In the genomic region with DNA sequence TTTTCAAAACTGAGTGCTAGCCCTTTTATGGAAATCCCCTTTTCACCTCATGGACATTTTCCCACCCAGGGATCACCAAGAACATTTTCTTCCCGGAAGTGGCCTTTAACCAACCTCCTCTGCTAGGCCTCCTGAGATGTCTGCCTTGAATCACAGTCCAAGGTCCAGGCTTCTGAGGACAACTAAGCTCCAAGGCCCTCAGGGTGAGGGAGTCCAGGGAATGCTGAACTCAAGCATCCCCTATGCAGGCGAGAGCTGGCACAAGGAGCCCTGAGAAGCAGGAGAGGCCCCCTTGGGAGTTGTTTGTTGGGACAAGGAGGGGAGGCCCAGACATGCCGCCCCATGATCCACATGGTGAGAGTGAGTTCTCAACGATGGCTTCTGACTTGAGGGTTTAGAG, we compare ENCODE assay signal across 24 mouse cellular contexts. TPM values are rescaled to one million over a fixed set of nuclear protein-coding genes. Genes with fewer than 3 reads are reported as not detected.
DNase-seq lines count a peak whose midpoint lies in the region; ATAC-seq and TF ChIP-seq lines count a peak whose summit lies in the region.
"Had no signal": no experiment of that assay in that cellular context is flagged by ENCODE, and none has a peak within 500 bp of the region (broad histone marks: within the 10 kb centered on the region; RNA-seq: fewer than 3 reads in every experiment).

No protein-coding gene starts in this region.

- H3K4me1 ChIP-seq in hindbrain, embryonic 10.5 days (replicated peaks), result peaks cover 14% of the 10 kb centered on the region
- peaks cover 8% of the 10 kb centered on the region; the same call in 1 of the 2 replicates for H3K4me1 ChIP-seq in hindbrain, postnatal 0 days (ENCODE audit: insufficient read depth, low read length)
- H3K4me1 ChIP-seq in midbrain, embryonic 10.5 days, result peaks cover 24% of the 10 kb centered on the region
- peaks cover 5% of the 10 kb centered on the region for H3K4me1 ChIP-seq in midbrain, embryonic 16.5 days (ENCODE audit: control insufficient read depth, insufficient read depth, low read length)

- H3K27me3 ChIP-seq in hindbrain, embryonic 10.5 days (ENCODE audit: insufficient read depth, poor library complexity, severe bottlenecking), result peaks cover 7% of the 10 kb centered on the region; the same call in 1 of the 2 replicates
- H3K27me3 ChIP-seq in hindbrain, postnatal 0 days (ENCODE audit: insufficient read depth, low read length), result no peaks in the 10 kb centered on the region
- H3K27me3 ChIP-seq in midbrain, embryonic 10.5 days (ENCODE audit: low read depth, poor library complexity, severe bottlenecking), result 0 out of 2 replicates have a peak, but pooled peaks cover 3% of the 10 kb centered on the region
- H3K27me3 ChIP-seq in midbrain, embryonic 16.5 days (ENCODE audit: control insufficient read depth, insufficient read depth, low read depth, low read length), result no peaks in the 10 kb centered on the region
- H3K27me3 ChIP-seq: hindbrain, embryonic 13.5 days; liver, embryonic 15.5 days had no signal

- no peak for ATAC-seq in hindbrain, postnatal 0 days
- no peak for ATAC-seq in midbrain, embryonic 16.5 days

- 71% methylated on average over 4 of the region's 4 CpGs for WGBS in hindbrain, embryonic 10.5 days
- WGBS in hindbrain, postnatal 0 days, result 80% methylated on average over 4 of the region's 4 CpGs
- WGBS in midbrain, embryonic 10.5 days, result 73% methylated on average over 4 of the region's 4 CpGs
- 63% methylated on average over 4 of the region's 4 CpGs for WGBS in midbrain, embryonic 16.5 days

- H3K4me2 ChIP-seq in hindbrain, postnatal 0 days (ENCODE audit: low read depth, low read length), result no peak overlapping the region
- no peak overlapping the region for H3K4me2 ChIP-seq in midbrain, embryonic 16.5 days (ENCODE audit: low read length)
- H3K4me2 ChIP-seq: embryonic facial prominence, embryonic 12.5 days; heart, embryonic 11.5 days; hindbrain, embryonic 13.5 days; liver, embryonic 15.5 days; midbrain, embryonic 11.5 days had no signal

- DNase-seq in hindbrain, embryonic 10.5 days (ENCODE audit: low spot score), result no peak
- DNase-seq in hindbrain, postnatal 0 days (ENCODE audit: low spot score), result no peak
- DNase-seq in midbrain, embryonic 10.5 days (ENCODE audit: low spot score), result no peak
- DNase-seq in kidney, postnatal 14 days, result peak; percentile 55
- peak; percentile 58 for DNase-seq in yolk sac, embryonic 10.5 days (ENCODE audit: low spot score)
- DNase-seq in spleen, postnatal 14 days (ENCODE audit: low spot score in 2 of 2), result no peak
- no peak for DNase-seq in adrenal gland, postnatal 10 days
- DNase-seq: adrenal gland, postnatal 36 days; B cell, adult 2 months; cerebellum, adult 2 months; heart, postnatal 10 days had no signal

- H3K9me3 ChIP-seq in hindbrain, embryonic 10.5 days, result no peaks in the 10 kb centered on the region
- H3K9me3 ChIP-seq in hindbrain, postnatal 0 days (ENCODE audit: low read length), result no peaks in the 10 kb centered on the region
- no peaks in the 10 kb centered on the region for H3K9me3 ChIP-seq in midbrain, embryonic 10.5 days (replicated peaks)
- no peaks in the 10 kb centered on the region for H3K9me3 ChIP-seq in midbrain, embryonic 16.5 days (replicated peaks; ENCODE audit: control insufficient read depth, low read length, poor library complexity, severe bottlenecking)
- H3K9me3 ChIP-seq: embryonic facial prominence, embryonic 12.5 days; hindbrain, embryonic 13.5 days; liver, embryonic 15.5 days had no signal

- no peak overlapping the region for H3K9ac ChIP-seq in hindbrain, postnatal 0 days (replicated peaks; ENCODE audit: low read length)
- no peak overlapping the region for H3K9ac ChIP-seq in midbrain, embryonic 16.5 days (ENCODE audit: low read depth, low read length)
- H3K9ac ChIP-seq: embryonic facial prominence, embryonic 12.5 days; forebrain, postnatal 0 days; hindbrain, embryonic 13.5 days; liver, embryonic 15.5 days had no signal

- H3K36me3 ChIP-seq in hindbrain, embryonic 10.5 days, result no peaks in the 10 kb centered on the region
- no peaks in the 10 kb centered on the region for H3K36me3 ChIP-seq in hindbrain, postnatal 0 days (ENCODE audit: insufficient read depth, low read length)
- H3K36me3 ChIP-seq in midbrain, embryonic 10.5 days, result no peaks in the 10 kb centered on the region
- H3K36me3 ChIP-seq in midbrain, embryonic 16.5 days (ENCODE audit: control insufficient read depth, insufficient read depth, low read length), result no peaks in the 10 kb centered on the region
- H3K36me3 ChIP-seq: embryonic facial prominence, embryonic 12.5 days; hindbrain, embryonic 13.5 days; liver, embryonic 15.5 days had no signal

- no peak for TF ChIP-seq CTCF in hindbrain, postnatal 0 days (IDR thresholded peaks at IDR 0.05; ENCODE audit: low read depth)

- peak overlapping the region; percentile 64; the same call in 1 of the 2 replicates for H3K27ac ChIP-seq in hindbrain, embryonic 10.5 days
- H3K27ac ChIP-seq in hindbrain, postnatal 0 days, result no peak overlapping the region
- peak overlapping the region; percentile 75 for H3K27ac ChIP-seq in midbrain, embryonic 10.5 days (replicated peaks)
- no peak overlapping the region for H3K27ac ChIP-seq in midbrain, embryonic 16.5 days (ENCODE audit: low read length)
- H3K27ac ChIP-seq: embryonic facial prominence, embryonic 12.5 days; liver, embryonic 15.5 days; macrophage had no signal

- H3K4me3 ChIP-seq in hindbrain, embryonic 10.5 days, result no peak overlapping the region
- H3K4me3 ChIP-seq in hindbrain, postnatal 0 days (ENCODE audit: low read length), result no peak overlapping the region
- no peak overlapping the region for H3K4me3 ChIP-seq in midbrain, embryonic 10.5 days
- no peak overlapping the region for H3K4me3 ChIP-seq in midbrain, embryonic 16.5 days (ENCODE audit: low read depth, low read length)
- H3K4me3 ChIP-seq: embryonic facial prominence, embryonic 12.5 days; erythroblast, embryonic 14.5 days; hindbrain, embryonic 13.5 days; liver, embryonic 15.5 days had no signal

RNA-seq across cellular contexts. Expression of a gene that starts 7.1 kb away (rescaled TPM):
- polyA plus RNA-seq in hindbrain, embryonic 10.5 days (2016; fragmentation: Nextera tagmentation; extraction: Ambion mirVana), result not detected in 2 replicates
- total RNA-seq in hindbrain, postnatal 0 days (2014; rRNA removed), result not detected in 2 replicates
- not detected in 2 replicates for polyA plus RNA-seq in hindbrain, postnatal 0 days (2015; fragmentation: Nextera tagmentation; extraction: Ambion mirVana)
- polyA plus RNA-seq in midbrain, embryonic 10.5 days (2016; fragmentation: Nextera tagmentation; extraction: Ambion mirVana), result not detected in 2 replicates
- not detected in 2 replicates for polyA plus RNA-seq in midbrain, embryonic 16.5 days (2015; fragmentation: Nextera tagmentation; extraction: Ambion mirVana)
- not detected for total RNA-seq in adrenal gland, postnatal 10 days (2021)
- total RNA-seq: adrenal gland, postnatal 36 days; common myeloid progenitor, adult 5-6 weeks; forebrain, postnatal 0 days; heart, postnatal 10 days; left cerebral cortex, postnatal 10 days; monocyte, adult 5-6 weeks had no signal
- polyA plus RNA-seq: embryonic facial prominence, embryonic 12.5 days; erythroblast, embryonic 14.5 days; forebrain, postnatal 0 days; heart, embryonic 11.5 days; hindbrain, embryonic 13.5 days; liver, embryonic 15.5 days; lung, embryonic 16.5 days; macrophage; midbrain, embryonic 11.5 days had no signal

RNA-seq across cellular contexts. Expression of a gene that starts 25.7 kb away (rescaled TPM):
- polyA plus RNA-seq in hindbrain, embryonic 10.5 days (2016; fragmentation: Nextera tagmentation; extraction: Ambion mirVana), result 219 and 233 TPM in 2 replicates
- total RNA-seq in hindbrain, postnatal 0 days (2014; rRNA removed), result 164 and 179 TPM in 2 replicates
- 383 and 384 TPM in 2 replicates for polyA plus RNA-seq in hindbrain, postnatal 0 days (2015; fragmentation: Nextera tagmentation; extraction: Ambion mirVana)
- 240 and 243 TPM in 2 replicates for polyA plus RNA-seq in midbrain, embryonic 10.5 days (2016; fragmentation: Nextera tagmentation; extraction: Ambion mirVana)
- 225 and 239 TPM in 2 replicates for polyA plus RNA-seq in midbrain, embryonic 16.5 days (2015; fragmentation: Nextera tagmentation; extraction: Ambion mirVana)
- total RNA-seq in adrenal gland, postnatal 10 days (2021), result 10 to 100 TPM; 30.1 to 32.3 TPM

Comparison
In these comparisons a context has a peak if more than half of its experiments do, and no peak if none do; other contexts are left out.
1. H3K27ac ChIP-seq: peak in hindbrain, embryonic 10.5 days (single experiment) and midbrain, embryonic 10.5 days (single experiment); none in hindbrain, postnatal 0 days (single experiment) and midbrain, embryonic 16.5 days (single experiment).
2. DNase-seq: peak in kidney, postnatal 14 days (single experiment) and yolk sac, embryonic 10.5 days (single experiment); none in hindbrain, embryonic 10.5 days (single experiment), hindbrain, postnatal 0 days (single experiment), midbrain, embryonic 10.5 days (single experiment), spleen, postnatal 14 days (0 of 2) and adrenal gland, postnatal 10 days (single experiment).